Mouse (Mus musculus) T-cell, adult 2 months (primary cell): ENCODE data around the gene Loxl4.

Source experiments
- DNase-seq: peaks from one replicate; pipeline ENCODE4 v3.0.0; 2022; ENCODE audit warnings: low spot score

Loxl4 gene

GRCm38 (mm10) chr19:42566283-42567019 is 46.2 kb downstream of the Loxl4 start:
- no peak for DNase-seq

- DNase-seq, result no peak
Measured at GRCm38 (mm10) chr19:42563726-42564270, 48.8 kb downstream of the Loxl4 start.

GRCm38 (mm10) chr19:42562981-42563380 is 49.6 kb downstream of the Loxl4 start:
- DNase-seq, result no peak

- no peak for DNase-seq
Measured at GRCm38 (mm10) chr19:42561991-42562390, 50.6 kb downstream of the Loxl4 start.

- DNase-seq, result no peak
Measured at GRCm38 (mm10) chr19:42558701-42559100, 53.9 kb downstream of the Loxl4 start.
